Mouse (Mus musculus): ENCODE measurements around the gene Mrpl51. TPM values are rescaled to one million over a fixed set of nuclear protein-coding genes. Genes with fewer than 3 reads are reported as not detected.

Mrpl51 gene
- polyA plus RNA-seq, 1 experiment from 2014 or later, result 160 TPM

DNA sequence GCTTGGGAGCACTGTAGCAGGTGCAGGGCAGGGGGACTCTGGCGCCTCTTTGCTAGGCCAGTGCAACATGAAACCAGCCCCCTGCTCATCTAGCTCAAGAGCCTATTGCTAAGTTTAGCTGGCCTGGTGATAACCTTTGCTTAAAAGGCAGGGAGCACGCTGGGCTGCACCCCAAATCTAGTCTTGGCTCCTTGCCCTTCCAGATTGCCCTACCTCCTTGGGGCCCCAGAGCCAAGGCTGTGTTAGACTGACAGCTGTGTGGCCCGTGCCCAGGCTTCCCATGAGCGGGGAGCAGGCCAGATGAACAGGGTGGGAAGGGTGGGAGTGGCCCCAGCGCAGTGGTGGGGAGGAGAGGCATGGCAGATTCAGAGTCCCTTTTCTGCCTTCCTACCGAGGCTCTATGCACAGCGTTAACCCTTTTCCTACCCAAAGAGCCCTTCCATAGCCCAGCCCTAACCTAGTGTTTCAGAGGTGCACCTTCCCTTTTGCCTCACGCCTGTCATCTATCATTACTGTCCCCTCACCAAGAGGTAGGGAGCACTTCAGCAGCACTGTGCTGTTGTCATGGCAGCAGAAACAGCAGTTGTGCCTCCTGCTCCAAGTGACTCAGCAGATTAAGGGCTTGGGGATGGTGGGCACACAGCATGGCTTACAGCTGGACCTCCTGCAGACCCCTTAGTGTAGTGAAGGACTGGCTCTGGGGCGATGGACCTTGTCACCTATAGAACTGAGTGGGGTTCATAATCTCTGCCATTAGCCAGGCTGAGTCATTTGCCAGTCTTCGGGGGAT is 24.5 kb upstream of the Mrpl51 start:
- Histone ChIP-seq H3K27ac (replicated peaks) (peak overlapping the region; percentile 91), H3K9ac (peak overlapping the region; percentile 85; the same call in 1 of the 2 replicates), H3K4me1 (replicated peaks) (peaks cover 64% of the 10 kb centered on the region), H3K9me3 (replicated peaks) (no peaks in the 10 kb centered on the region), H3K27me3 (no peaks in the 10 kb centered on the region), H3K36me3 (replicated peaks) (peaks cover 71% of the 10 kb centered on the region), H3K4me2 (peak overlapping the region; percentile 95), H3K4me3 (replicated peaks) (peak overlapping the region; percentile 88)
- ATAC-seq (ENCODE audit: insufficient read depth), result 0 out of 2 replicates have a peak, but pooled peaks have one; percentile 6
- 21% methylated on average over 10 of the region's 10 CpGs for WGBS (ENCODE audit: insufficient replicate concordance)

DNA sequence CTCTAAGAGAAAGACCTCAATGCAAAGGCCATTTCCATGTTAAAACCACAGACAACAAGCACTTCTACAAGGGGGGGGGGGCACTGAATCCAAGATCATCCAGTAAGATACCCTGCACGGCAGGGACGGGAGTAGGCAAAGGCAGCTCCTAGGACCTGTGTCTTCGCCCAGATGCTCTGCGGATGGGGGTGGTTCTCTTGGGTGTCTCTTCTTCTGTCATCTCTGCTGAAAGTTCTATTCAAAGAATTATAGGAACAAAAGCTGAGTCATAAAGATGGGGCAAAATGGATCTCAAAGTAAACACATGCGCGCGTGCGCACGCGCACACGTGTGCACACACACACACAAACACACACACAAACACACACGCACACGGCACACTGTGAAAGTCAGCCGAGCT is 23.5 kb upstream of the Mrpl51 start:
- peaks cover 62% of the 10 kb centered on the region for H3K4me1 ChIP-seq (replicated peaks)
- H3K36me3 ChIP-seq (replicated peaks), result peaks cover 74% of the 10 kb centered on the region
- H3K9me3 ChIP-seq (replicated peaks), result no peaks in the 10 kb centered on the region
- no peak for ATAC-seq (ENCODE audit: insufficient read depth)
- H3K4me3 ChIP-seq (replicated peaks), result no peak overlapping the region
- H3K27me3 ChIP-seq, result no peaks in the 10 kb centered on the region
- no peak overlapping the region for H3K4me2 ChIP-seq
- H3K27ac ChIP-seq (replicated peaks), result peak overlapping the region; percentile 91; the same call in 1 of the 2 replicates
- WGBS (ENCODE audit: insufficient replicate concordance), result 90% methylated on average over 14 of the region's 14 CpGs
- no peak overlapping the region; the same call in 1 of the 2 replicates for H3K9ac ChIP-seq

DNA sequence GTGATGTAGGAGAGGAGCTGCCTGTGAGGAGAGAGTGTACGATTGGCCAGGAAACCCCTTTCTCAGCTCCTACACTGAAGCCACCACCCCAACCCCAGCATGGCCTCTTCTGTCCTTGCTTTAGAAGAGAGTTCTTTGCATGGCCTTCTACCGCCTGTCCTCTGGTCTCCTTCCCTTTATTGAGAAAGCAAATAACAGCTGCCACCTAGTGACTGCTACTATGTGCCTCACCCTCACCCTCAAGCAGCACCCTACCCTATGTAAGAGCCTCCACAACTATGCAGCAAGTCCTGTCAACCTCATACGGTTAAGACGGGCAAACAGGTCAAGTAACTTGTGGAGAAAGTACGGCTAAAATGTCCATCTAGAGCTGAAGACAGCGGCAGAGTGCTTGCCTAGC is 21.4 kb upstream of the Mrpl51 start:
- Histone ChIP-seq H3K9ac (no peak overlapping the region), H3K27ac (replicated peaks) (no peak overlapping the region), H3K4me2 (no peak overlapping the region), H3K27me3 (no peaks in the 10 kb centered on the region), H3K4me1 (replicated peaks) (peaks cover 52% of the 10 kb centered on the region), H3K9me3 (replicated peaks) (no peaks in the 10 kb centered on the region), H3K4me3 (replicated peaks) (no peak overlapping the region), H3K36me3 (replicated peaks) (peaks cover 84% of the 10 kb centered on the region)
- 83% methylated on average over 6 of the region's 6 CpGs for WGBS (ENCODE audit: insufficient replicate concordance)
- no peak for ATAC-seq (ENCODE audit: insufficient read depth)

DNA sequence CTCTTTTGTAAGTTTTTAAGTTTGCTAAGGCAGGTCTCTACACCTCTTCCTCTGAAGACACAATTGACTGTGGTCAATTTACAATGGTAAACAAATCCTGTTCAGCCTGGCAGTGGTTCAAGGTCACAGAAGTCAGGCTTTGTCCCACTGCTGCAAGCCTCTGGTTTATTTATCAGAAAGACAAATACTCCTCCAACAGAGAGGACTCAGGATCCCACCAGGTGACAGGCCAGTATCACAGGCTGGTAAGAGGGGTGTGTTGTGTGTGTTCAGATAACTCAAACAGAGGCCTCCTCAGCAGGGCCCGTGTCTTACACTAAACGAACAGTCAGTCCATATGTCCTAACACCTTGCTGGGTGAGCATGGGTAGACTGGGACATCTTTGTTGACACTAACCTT is 19.1 kb upstream of the Mrpl51 start:
- Histone ChIP-seq H3K9ac (no peak overlapping the region), H3K27ac (replicated peaks) (peak overlapping the region; percentile 42; the same call in 1 of the 2 replicates), H3K27me3 (no peaks in the 10 kb centered on the region), H3K9me3 (replicated peaks) (no peaks in the 10 kb centered on the region), H3K4me1 (replicated peaks) (peaks cover 30% of the 10 kb centered on the region), H3K36me3 (replicated peaks) (peaks cover 100% of the 10 kb centered on the region), H3K4me3 (replicated peaks) (no peak overlapping the region), H3K4me2 (no peak overlapping the region)
- ATAC-seq (ENCODE audit: insufficient read depth), result peak; percentile 53
- WGBS (ENCODE audit: insufficient replicate concordance), result 60% methylated on average over 2 of the region's 2 CpGs

DNA sequence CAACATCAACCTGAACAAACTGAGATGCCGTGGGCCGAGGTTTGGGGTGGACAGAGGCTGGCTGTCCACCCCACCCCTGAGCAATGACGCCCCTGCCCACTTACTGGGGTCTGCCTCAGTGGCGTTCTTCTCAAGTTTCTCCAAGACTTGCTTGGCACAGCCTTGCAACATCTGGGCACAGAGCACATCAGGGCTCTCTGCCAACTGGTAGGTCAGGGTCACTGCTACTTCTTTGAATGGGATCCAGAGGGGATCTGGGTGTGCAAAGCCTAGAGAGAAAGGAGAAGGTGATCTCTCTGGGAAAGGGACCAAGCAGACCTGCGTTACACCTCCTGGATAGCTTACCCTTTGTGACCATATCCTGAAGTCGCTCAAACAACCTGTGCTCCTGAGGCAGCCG is 18.3 kb upstream of the Mrpl51 start:
- H3K9me3 ChIP-seq (replicated peaks), result no peaks in the 10 kb centered on the region
- peaks cover 100% of the 10 kb centered on the region for H3K36me3 ChIP-seq (replicated peaks)
- H3K4me3 ChIP-seq (replicated peaks), result no peak overlapping the region
- H3K27me3 ChIP-seq, result no peaks in the 10 kb centered on the region
- WGBS (ENCODE audit: insufficient replicate concordance), result 91% methylated on average over 7 of the region's 7 CpGs
- ATAC-seq (ENCODE audit: insufficient read depth), result no peak
- no peak overlapping the region for H3K9ac ChIP-seq
- 0 out of 2 replicates have a peak overlapping the region, but pooled peaks have one; percentile 1 for H3K4me2 ChIP-seq
- H3K4me1 ChIP-seq (replicated peaks), result peaks cover 22% of the 10 kb centered on the region
- H3K27ac ChIP-seq (replicated peaks), result peak overlapping the region; percentile 42

DNA sequence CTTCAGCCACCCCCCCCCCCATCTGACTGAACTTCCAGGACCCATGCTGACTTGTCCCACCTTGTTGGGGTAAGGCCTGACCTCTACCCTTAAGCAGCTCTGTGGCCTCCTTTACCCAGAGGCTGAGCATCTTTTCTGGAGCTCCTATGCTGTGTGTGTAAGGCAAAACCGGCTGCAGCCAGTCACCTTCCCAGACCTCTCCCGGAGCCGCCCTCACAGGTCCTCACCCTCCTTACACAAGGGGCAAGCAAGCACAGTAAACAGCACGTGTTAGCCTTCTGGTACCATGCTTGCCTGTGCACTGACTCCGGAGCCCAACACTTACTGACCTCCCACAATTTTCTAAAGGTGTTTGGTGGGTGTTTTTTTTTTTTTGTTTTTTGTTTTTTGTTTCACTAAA is 16.1 kb upstream of the Mrpl51 start:
- no peak overlapping the region for H3K9ac ChIP-seq
- peaks cover 100% of the 10 kb centered on the region for H3K36me3 ChIP-seq (replicated peaks)
- peaks cover 14% of the 10 kb centered on the region for H3K4me1 ChIP-seq (replicated peaks)
- no peak for ATAC-seq (ENCODE audit: insufficient read depth)
- H3K9me3 ChIP-seq (replicated peaks), result no peaks in the 10 kb centered on the region
- WGBS (ENCODE audit: insufficient replicate concordance), result 90% methylated on average over 5 of the region's 5 CpGs
- no peak overlapping the region for H3K4me3 ChIP-seq (replicated peaks)
- H3K4me2 ChIP-seq, result no peak overlapping the region
- H3K27ac ChIP-seq (replicated peaks), result no peak overlapping the region
- H3K27me3 ChIP-seq, result no peaks in the 10 kb centered on the region

DNA sequence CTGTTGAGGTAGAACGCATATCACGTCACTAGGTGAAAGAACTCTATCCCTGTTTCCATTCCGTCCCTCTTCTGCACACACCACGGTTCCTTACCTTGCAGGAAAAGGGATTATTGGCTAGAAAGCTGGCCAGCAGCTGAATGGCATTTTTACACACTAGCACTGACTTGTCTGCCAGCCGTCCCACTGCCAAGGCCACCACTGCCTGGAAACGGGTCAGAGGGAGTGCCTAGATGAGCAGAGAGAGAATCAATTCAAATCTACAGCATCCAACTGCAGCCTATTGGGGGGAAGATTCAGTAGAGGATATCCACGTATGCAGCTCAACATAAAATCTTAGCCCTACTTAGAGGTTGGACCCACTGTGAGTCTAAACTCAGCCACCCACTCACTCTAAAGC is 12.0 kb upstream of the Mrpl51 start:
- Histone ChIP-seq H3K27me3 (no peaks in the 10 kb centered on the region), H3K36me3 (replicated peaks) (peaks cover 100% of the 10 kb centered on the region), H3K9me3 (replicated peaks) (no peaks in the 10 kb centered on the region), H3K27ac (replicated peaks) (no peak overlapping the region), H3K4me1 (replicated peaks) (no peaks in the 10 kb centered on the region), H3K9ac (no peak overlapping the region), H3K4me3 (replicated peaks) (no peak overlapping the region), H3K4me2 (no peak overlapping the region)
- no peak for ATAC-seq (ENCODE audit: insufficient read depth)
- WGBS (ENCODE audit: insufficient replicate concordance), result 88% methylated on average over 7 of the region's 7 CpGs

DNA sequence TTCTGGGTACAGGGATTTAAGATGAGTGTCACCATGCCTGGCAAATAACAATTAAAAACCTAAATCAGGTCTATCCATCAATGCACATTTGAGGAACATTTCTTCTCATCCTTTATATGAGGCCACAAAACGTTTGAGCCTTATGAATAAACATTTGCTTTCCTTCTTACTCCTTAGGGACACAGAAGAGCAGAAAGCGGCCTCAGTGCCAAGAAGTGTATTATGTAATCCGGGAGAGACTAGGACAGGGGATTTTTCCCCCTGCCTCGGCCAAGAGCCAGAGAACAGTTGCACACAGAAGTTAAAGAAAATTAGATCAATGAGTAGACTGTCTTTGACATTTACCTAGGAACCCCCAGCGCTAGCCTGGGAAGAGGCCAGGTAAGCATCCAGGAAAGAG is 9.5 kb upstream of the Mrpl51 start:
- 83% methylated on average over 5 of the region's 5 CpGs for WGBS (ENCODE audit: insufficient replicate concordance)

DNA sequence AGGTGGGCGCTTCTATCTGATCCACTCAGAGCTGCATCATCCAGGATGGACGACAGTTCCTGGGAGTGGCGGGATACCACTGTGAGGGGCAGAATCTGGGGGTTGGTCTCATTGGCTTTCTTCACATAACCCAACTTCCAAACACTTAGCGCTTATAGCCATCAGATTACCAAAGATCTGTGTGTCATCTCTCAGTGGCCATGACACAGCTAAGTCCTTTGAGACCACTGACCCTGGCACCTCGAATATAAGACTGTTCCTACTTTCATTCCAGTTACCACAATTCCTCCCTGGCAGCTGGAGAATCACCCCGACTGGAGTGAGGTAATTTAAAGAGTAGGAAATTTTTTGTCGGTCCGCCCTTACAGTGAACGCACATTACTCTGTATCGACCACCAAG is 5.4 kb upstream of the Mrpl51 start:
- no peak for ATAC-seq (ENCODE audit: insufficient read depth)
- H3K4me2 ChIP-seq, result no peak overlapping the region
- no peak overlapping the region for H3K9ac ChIP-seq
- H3K36me3 ChIP-seq (replicated peaks), result peaks cover 88% of the 10 kb centered on the region
- no peaks in the 10 kb centered on the region for H3K27me3 ChIP-seq
- 91% methylated on average over 10 of the region's 10 CpGs for WGBS (ENCODE audit: insufficient replicate concordance)
- H3K4me3 ChIP-seq (replicated peaks), result no peak overlapping the region
- H3K27ac ChIP-seq (replicated peaks), result no peak overlapping the region
- no peaks in the 10 kb centered on the region for H3K9me3 ChIP-seq (replicated peaks)
- peaks cover 19% of the 10 kb centered on the region for H3K4me1 ChIP-seq (replicated peaks)

More for the DNA sequence above, 9.5 kb upstream of the Mrpl51 start:
- Histone ChIP-seq H3K4me1 (replicated peaks) (no peaks in the 10 kb centered on the region), H3K9ac (no peak overlapping the region), H3K9me3 (replicated peaks) (no peaks in the 10 kb centered on the region), H3K27me3 (no peaks in the 10 kb centered on the region), H3K4me3 (replicated peaks) (no peak overlapping the region), H3K27ac (replicated peaks) (no peak overlapping the region), H3K4me2 (no peak overlapping the region), H3K36me3 (replicated peaks) (peaks cover 100% of the 10 kb centered on the region)
- ATAC-seq (ENCODE audit: insufficient read depth), result no peak

DNA sequence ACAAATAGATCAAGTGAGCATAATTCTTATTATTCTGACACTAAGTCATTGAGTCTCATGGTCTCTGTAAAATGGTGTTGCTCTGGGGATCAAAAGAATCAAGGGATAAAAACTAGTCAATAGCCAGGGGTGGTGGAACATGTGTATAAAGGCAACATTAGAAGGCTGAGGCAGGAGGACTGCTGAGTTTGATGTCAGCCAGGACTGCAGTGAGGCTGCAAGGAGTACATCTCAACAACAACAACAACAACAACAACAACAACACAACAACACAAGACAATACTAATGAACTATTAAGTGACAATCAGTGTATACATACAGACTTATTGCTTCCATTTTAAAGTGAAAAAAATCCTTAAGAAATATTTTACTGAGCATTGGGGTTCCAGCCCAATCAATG is 785 bp upstream of the Mrpl51 start:
- Histone ChIP-seq H3K36me3 (replicated peaks) (peaks cover 69% of the 10 kb centered on the region), H3K9ac (peak overlapping the region; percentile 73), H3K27ac (replicated peaks) (peak overlapping the region; percentile 99), H3K27me3 (no peaks in the 10 kb centered on the region), H3K4me1 (replicated peaks) (peaks cover 34% of the 10 kb centered on the region), H3K4me2 (peak overlapping the region; percentile 60), H3K4me3 (replicated peaks) (peak overlapping the region; percentile 70), H3K9me3 (replicated peaks) (no peaks in the 10 kb centered on the region)
- no peak for ATAC-seq (ENCODE audit: insufficient read depth)

DNA sequence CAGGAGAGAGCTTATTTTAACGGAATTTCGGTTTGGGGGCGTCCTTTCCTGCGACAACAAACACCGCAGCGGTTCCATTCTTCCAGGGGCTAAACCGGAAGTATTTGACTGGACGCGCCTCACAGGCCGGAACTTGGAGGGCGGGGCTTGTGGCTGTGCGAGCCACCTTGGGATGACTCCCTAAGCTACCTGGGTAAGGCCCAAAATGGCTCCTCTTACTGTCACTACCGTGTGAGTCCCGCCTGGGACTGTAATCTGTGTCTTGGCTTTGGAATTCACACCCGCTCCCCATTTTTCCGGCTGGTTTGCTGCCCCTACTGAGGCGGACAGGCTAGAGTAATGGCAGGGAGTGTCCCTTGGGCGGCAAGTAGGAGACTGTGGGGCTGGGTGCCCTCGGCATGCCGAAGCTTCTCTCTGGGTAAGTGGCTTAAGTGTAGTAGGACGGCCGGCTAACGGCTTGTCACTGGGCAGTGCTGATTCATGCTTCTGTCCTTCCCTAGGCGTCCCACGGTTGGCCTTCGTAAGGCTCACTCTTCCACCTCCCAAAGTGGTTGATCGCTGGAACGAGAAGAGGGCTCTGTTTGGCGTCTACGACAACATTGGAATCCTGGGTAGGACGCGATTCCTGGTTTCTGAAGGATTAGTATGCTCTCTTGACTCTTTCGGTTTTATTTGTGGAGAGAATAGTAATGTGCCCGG is 564 bp downstream of the Mrpl51 start:
- Histone ChIP-seq H3K9me3 (replicated peaks) (no peaks in the 10 kb centered on the region), H3K9ac (peak overlapping the region; percentile 80), H3K4me1 (replicated peaks) (peaks cover 34% of the 10 kb centered on the region), H3K27ac (replicated peaks) (peak overlapping the region; percentile 99), H3K27me3 (no peaks in the 10 kb centered on the region), H3K4me3 (replicated peaks) (peak overlapping the region; percentile 70), H3K4me2 (peak overlapping the region; percentile 76), H3K36me3 (replicated peaks) (peaks cover 56% of the 10 kb centered on the region)
- ATAC-seq (ENCODE audit: insufficient read depth), result peak; percentile 90
- under 1% methylated on average over 34 of the region's 34 CpGs for WGBS (ENCODE audit: insufficient replicate concordance)

Measured in liver, embryonic 15.5 days (tissue).